Comparison of ENCODE assay signal across 7 mouse cellular contexts in genomic region chr7:40899376-40900265, GRCm38 (mm10). TPM values are rescaled to one million over a fixed set of nuclear protein-coding genes. Genes with fewer than 3 reads are reported as not detected.
DNase-seq lines count a peak whose midpoint lies in the region; ATAC-seq lines count a peak whose summit lies in the region.

No protein-coding gene starts in this region.

- H3K27ac ChIP-seq in embryonic facial prominence, embryonic 11.5 days (replicated peaks; ENCODE audit: low read depth, low read length) = no peak overlapping the region
- H3K27ac ChIP-seq in heart, embryonic 16.5 days (ENCODE audit: low read length) = no peak overlapping the region
- H3K27ac ChIP-seq in limb, embryonic 15.5 days = no peak overlapping the region

- H3K4me3 ChIP-seq in embryonic facial prominence, embryonic 11.5 days (ENCODE audit: low read depth, low read length) = peak overlapping the region; percentile 64
- peak overlapping the region; percentile 56 for H3K4me3 ChIP-seq in heart, embryonic 16.5 days (ENCODE audit: low read length)
- peak overlapping the region; percentile 54 for H3K4me3 ChIP-seq in limb, embryonic 15.5 days

- no peaks in the 10 kb centered on the region for H3K9me3 ChIP-seq in embryonic facial prominence, embryonic 11.5 days (replicated peaks; ENCODE audit: control insufficient read depth, low read length)
- H3K9me3 ChIP-seq in heart, embryonic 16.5 days (replicated peaks; ENCODE audit: control insufficient read depth, low read length) = no peaks in the 10 kb centered on the region
- no peaks in the 10 kb centered on the region for H3K9me3 ChIP-seq in limb, embryonic 15.5 days

- peak; percentile 25 to 44 for DNase-seq in left cerebral cortex, adult 18-20 months (ENCODE audit: low spot score in 2 of 2)
- DNase-seq in left cerebral cortex, adult 11 months (ENCODE audit: low spot score) = no peak
- DNase-seq in embryonic facial prominence, embryonic 11.5 days (ENCODE audit: low spot score) = peak; percentile 26
- DNase-seq in right cerebral cortex, postnatal 10 days (ENCODE audit: low spot score in 2 of 2) = peak; percentile 52 to 55
- DNase-seq in spleen, postnatal 10 days (ENCODE audit: low spot score in 2 of 2) = no peak

- peak overlapping the region; percentile 95 for H3K4me2 ChIP-seq in embryonic facial prominence, embryonic 11.5 days (ENCODE audit: low read depth, low read length)
- H3K4me2 ChIP-seq in heart, embryonic 16.5 days (ENCODE audit: low read depth, low read length) = peak overlapping the region; percentile 80
- H3K4me2 ChIP-seq in limb, embryonic 15.5 days = peak overlapping the region; percentile 94

- ATAC-seq in embryonic facial prominence, embryonic 11.5 days (replicated peaks; ENCODE audit: insufficient number of reproducible peaks, low FRiP score, low TSS enrichment, low read depth) = peak; percentile 32
- ATAC-seq in heart, embryonic 16.5 days (replicated peaks; ENCODE audit: extremely low read depth, insufficient read depth, low FRiP score) = no peak
- ATAC-seq in limb, embryonic 15.5 days (ENCODE audit: insufficient number of reproducible peaks, low FRiP score, low TSS enrichment, low read depth) = peak; percentile 52; the same call in 1 of the 2 replicates

- no peaks in the 10 kb centered on the region for H3K36me3 ChIP-seq in embryonic facial prominence, embryonic 11.5 days (replicated peaks; ENCODE audit: control insufficient read depth, insufficient read depth, low read depth, low read length)
- H3K36me3 ChIP-seq in heart, embryonic 16.5 days (ENCODE audit: control insufficient read depth, insufficient read depth) = no peaks in the 10 kb centered on the region
- no peaks in the 10 kb centered on the region for H3K36me3 ChIP-seq in limb, embryonic 15.5 days

- WGBS in embryonic facial prominence, embryonic 11.5 days = under 1% methylated on average over 61 of the region's 61 CpGs
- WGBS in heart, embryonic 16.5 days = under 1% methylated on average over 60 of the region's 61 CpGs
- under 1% methylated on average over 61 of the region's 61 CpGs for WGBS in limb, embryonic 15.5 days

- no peaks in the 10 kb centered on the region for H3K4me1 ChIP-seq in embryonic facial prominence, embryonic 11.5 days (ENCODE audit: control insufficient read depth, insufficient read depth, low read length)
- H3K4me1 ChIP-seq in heart, embryonic 16.5 days (ENCODE audit: control insufficient read depth, insufficient read depth, low read length) = peaks cover 4% of the 10 kb centered on the region; the same call in 1 of the 2 replicates
- H3K4me1 ChIP-seq in limb, embryonic 15.5 days = peaks cover 36% of the 10 kb centered on the region

- peak overlapping the region; percentile 69 for H3K9ac ChIP-seq in embryonic facial prominence, embryonic 11.5 days (replicated peaks; ENCODE audit: low read length)
- peak overlapping the region; percentile 57; the same call in 1 of the 2 replicates for H3K9ac ChIP-seq in heart, embryonic 16.5 days (ENCODE audit: low read length)
- H3K9ac ChIP-seq in limb, embryonic 15.5 days = peak overlapping the region; percentile 54

- H3K27me3 ChIP-seq in embryonic facial prominence, embryonic 11.5 days (ENCODE audit: control insufficient read depth, insufficient read depth, low read length) = peaks cover 36% of the 10 kb centered on the region
- peaks cover 78% of the 10 kb centered on the region for H3K27me3 ChIP-seq in heart, embryonic 16.5 days (ENCODE audit: control insufficient read depth, insufficient read depth, low read length)
- peaks cover 86% of the 10 kb centered on the region for H3K27me3 ChIP-seq in limb, embryonic 15.5 days

RNA-seq across cellular contexts. Expression of gene Vstm2b, which starts 1.5 kb away (rescaled TPM):
- 10 to 100 TPM; 54.8 to 59.9 TPM for total RNA-seq in left cerebral cortex, adult 18-20 months (2021)
- 7.7 and 9.0 TPM in 2 replicates for polyA plus RNA-seq in embryonic facial prominence, embryonic 11.5 days (2014; fragmentation: Nextera tagmentation; extraction: Ambion mirVana)
- 0.25 and 0.37 TPM in 2 replicates for polyA plus RNA-seq in heart, embryonic 16.5 days (2015; fragmentation: Nextera tagmentation; extraction: Ambion mirVana)
- 6.0 and 8.1 TPM in 2 replicates for polyA plus RNA-seq in limb, embryonic 15.5 days (2015; fragmentation: Nextera tagmentation; extraction: Ambion mirVana)

Comparison
In these comparisons a context has a peak if more than half of its experiments do, and no peak if none do; other contexts are left out.
1. DNase-seq: peak in left cerebral cortex, adult 18-20 months (2 of 2), embryonic facial prominence, embryonic 11.5 days (single experiment) and right cerebral cortex, postnatal 10 days (2 of 2); none in left cerebral cortex, adult 11 months (single experiment) and spleen, postnatal 10 days (0 of 2).
2. Peak in every context shown above with its lines, with median percentiles within 50 percentile points of each other: H3K4me2 ChIP-seq, H3K4me3 ChIP-seq and H3K9ac ChIP-seq.